Mouse (Mus musculus) lung, embryonic 15.5 days (tissue): ENCODE measurements around the gene Ndufa3. TPM values are rescaled to one million over a fixed set of nuclear protein-coding genes. Genes with fewer than 3 reads are reported as not detected.
"Not testable (repeated sequence)": the region's sequence is repeated elsewhere in the genome, so short reads cannot be mapped to it uniquely, and the experiment has no call there.

Experiments
- ATAC-seq: fragments of 200-750 bp; cut with Nextera tagmentation; 2 replicates; pipeline ENCODE4 v1.8.0; 2017; ENCODE audit warnings: moderate number of reproducible peaks, borderline replicate concordance; ENCODE audit not compliant: low FRiP score, low TSS enrichment; ENCODE audit errors: extremely low read depth
- H3K27ac ChIP-seq: fragments of 300-500 bp; sonication (generic); 2 replicates; pipeline ENCODE4 v1.5.1; 2015; ENCODE audit warnings: moderate library complexity, mild to moderate bottlenecking, inconsistent platforms
- H3K27me3 ChIP-seq: fragments of 300-500 bp; sonication (generic); 2 replicates; pipeline ENCODE4 v1.6.1; 2015; ENCODE audit warnings: inconsistent platforms
- H3K36me3 ChIP-seq: fragments of 300-500 bp; sonication (generic); 2 replicates; pipeline ENCODE4 v1.6.1; 2015; ENCODE audit warnings: inconsistent platforms
- H3K4me1 ChIP-seq: fragments of 300-500 bp; sonication (generic); 2 replicates; pipeline ENCODE4 v1.6.1; 2015; ENCODE audit warnings: inconsistent platforms
- H3K4me2 ChIP-seq: fragments of 300-500 bp; sonication (generic); 2 replicates; pipeline ENCODE4 v1.6.1; 2015; ENCODE audit warnings: inconsistent platforms, mild to moderate bottlenecking, moderate library complexity
- H3K4me3 ChIP-seq: fragments of 300-500 bp; sonication (generic); 2 replicates; pipeline ENCODE4 v1.5.1; 2015; ENCODE audit warnings: mild to moderate bottlenecking, inconsistent platforms
- H3K9ac ChIP-seq: fragments of 300-500 bp; sonication (generic); 2 replicates; pipeline ENCODE4 v1.6.1; 2015; ENCODE audit warnings: inconsistent platforms
- H3K9me3 ChIP-seq: fragments of 300-500 bp; sonication (generic); 2 replicates; pipeline ENCODE4 v1.6.1; 2016; ENCODE audit warnings: inconsistent platforms
- WGBS: fragments of 180-500 bp; shearing (Covaris S2); methylation state at CpG from one replicate; pipeline ENCODE4 v1.1.7; 2015; 5-methylcytosine and 5-hydroxymethylcytosine counted together
- polyA plus RNA-seq: library from polyadenylated mRNA; unstranded; fragments of >200 nt; fragmentation: Nextera tagmentation; extraction: Ambion mirVana; gene quantifications from 2 replicates; pipeline ENCODE4 v1.2.1, GENCODE M21; 2015

Gene Ndufa3
- polyA plus RNA-seq, 1 experiment from 2014 or later = 479 TPM

DNA sequence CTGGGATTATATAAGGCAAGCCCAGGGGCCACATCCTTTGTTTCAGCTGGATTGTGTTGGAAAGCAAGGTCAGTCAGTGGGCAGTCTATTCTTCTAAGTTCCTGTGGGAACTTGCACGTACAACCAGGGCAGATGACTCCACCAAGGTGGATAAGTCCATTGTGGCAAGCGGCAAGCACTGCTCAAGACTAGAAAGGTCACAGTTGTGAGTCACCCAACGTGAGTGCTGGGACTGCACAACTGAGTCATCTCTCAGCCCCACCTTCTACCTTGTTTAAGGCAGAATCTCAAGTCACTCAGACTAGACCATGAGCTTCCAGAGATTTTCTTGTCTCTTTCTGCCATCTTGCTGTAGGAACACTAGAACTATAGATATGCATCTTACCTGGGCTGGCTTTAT lies 26.6 kb upstream of the Ndufa3 start:
- WGBS = 86% methylated on average over 3 of the region's 3 CpGs
- Histone ChIP-seq H3K4me1 (no peaks in the 10 kb centered on the region), H3K27me3 (no peaks in the 10 kb centered on the region), H3K4me3 (no peak overlapping the region), H3K36me3 (no peaks in the 10 kb centered on the region), H3K9ac (no peak overlapping the region), H3K27ac (no peak overlapping the region), H3K9me3 (no peaks in the 10 kb centered on the region), H3K4me2 (no peak overlapping the region)
- ATAC-seq = no peak

DNA sequence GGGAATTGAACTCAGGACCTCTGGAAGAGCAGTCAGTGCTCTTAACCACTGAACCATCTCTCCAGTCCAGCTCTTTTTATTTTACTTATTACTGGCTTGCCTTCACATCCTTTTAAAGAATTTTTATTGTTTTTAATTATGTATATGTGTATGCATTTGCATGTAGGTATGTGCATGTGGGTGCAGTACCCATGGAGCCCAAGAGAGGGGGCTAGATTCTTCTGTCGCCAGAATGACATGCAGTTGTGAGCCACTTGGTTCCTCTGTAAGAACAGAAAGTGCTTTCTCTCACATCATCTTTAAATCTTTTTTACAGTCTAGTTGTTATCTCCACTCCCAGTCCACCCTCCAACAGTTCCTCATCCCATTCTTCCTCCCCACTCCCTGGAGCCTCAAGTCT lies 25.6 kb upstream of the Ndufa3 start:
- no peak overlapping the region for H3K9ac ChIP-seq
- H3K4me3 ChIP-seq = no peak overlapping the region
- no peak overlapping the region for H3K4me2 ChIP-seq
- 79% methylated on average over 1 of the region's 1 CpGs for WGBS
- no peak for ATAC-seq
- H3K27ac ChIP-seq = no peak overlapping the region
- H3K27me3 ChIP-seq = no peaks in the 10 kb centered on the region
- H3K4me1 ChIP-seq = no peaks in the 10 kb centered on the region
- no peaks in the 10 kb centered on the region for H3K36me3 ChIP-seq
- H3K9me3 ChIP-seq = no peaks in the 10 kb centered on the region

DNA sequence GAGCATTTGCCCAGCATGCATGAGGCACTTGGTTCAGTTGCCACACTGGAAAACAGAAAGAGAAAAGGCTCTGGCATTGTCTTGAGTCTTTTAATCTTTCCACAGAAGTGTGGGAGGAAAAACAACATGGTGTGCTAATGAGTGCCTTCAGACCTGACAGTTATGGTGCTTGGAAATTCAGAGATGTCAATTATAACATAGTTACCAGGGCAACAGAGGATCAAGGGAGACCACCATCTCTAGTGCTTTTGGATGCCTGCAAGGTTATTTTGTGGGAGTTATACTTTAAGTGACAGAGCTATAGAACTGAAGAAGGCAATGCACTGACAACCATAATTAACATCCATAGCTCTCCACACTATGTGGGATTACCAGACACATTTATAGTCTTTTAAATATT lies 23.3 kb upstream of the Ndufa3 start:
- no peak overlapping the region for H3K4me3 ChIP-seq
- H3K27ac ChIP-seq = no peak overlapping the region
- ATAC-seq = no peak
- H3K4me1 ChIP-seq = no peaks in the 10 kb centered on the region
- H3K9me3 ChIP-seq = no peaks in the 10 kb centered on the region
- no peaks in the 10 kb centered on the region for H3K36me3 ChIP-seq
- H3K9ac ChIP-seq = no peak overlapping the region
- H3K4me2 ChIP-seq = no peak overlapping the region
- no peaks in the 10 kb centered on the region for H3K27me3 ChIP-seq

DNA sequence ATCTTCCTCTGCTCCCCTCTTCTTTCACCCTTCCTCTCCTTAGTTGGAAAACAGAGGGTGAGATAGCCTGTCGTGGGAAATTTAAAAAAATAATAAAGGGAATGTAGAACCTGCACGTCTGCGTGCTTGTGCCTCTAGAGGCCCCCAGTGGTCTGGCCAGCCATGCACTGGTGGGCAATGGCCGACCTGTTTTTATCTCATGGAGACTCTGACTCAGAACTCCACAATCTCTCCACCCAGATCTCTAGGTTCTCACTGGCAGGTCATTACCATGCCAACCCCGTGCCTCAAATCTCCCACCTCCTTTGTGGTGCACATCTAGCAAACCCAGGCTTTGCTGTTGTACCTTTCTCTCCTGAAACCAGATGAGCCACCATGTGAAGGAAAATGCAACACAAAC lies 22.5 kb upstream of the Ndufa3 start:
- no peaks in the 10 kb centered on the region for H3K4me1 ChIP-seq
- no peak overlapping the region for H3K4me3 ChIP-seq
- WGBS = 23% methylated on average over 5 of the region's 5 CpGs
- H3K27me3 ChIP-seq = no peaks in the 10 kb centered on the region
- H3K9ac ChIP-seq = no peak overlapping the region
- no peaks in the 10 kb centered on the region for H3K9me3 ChIP-seq
- no peak overlapping the region for H3K27ac ChIP-seq
- no peak for ATAC-seq
- no peaks in the 10 kb centered on the region for H3K36me3 ChIP-seq
- peak overlapping the region; percentile 34; the same call in 1 of the 2 replicates for H3K4me2 ChIP-seq

- no peak for ATAC-seq
- H3K4me3 ChIP-seq = no peak overlapping the region
- peak overlapping the region; percentile 34; the same call in 1 of the 2 replicates for H3K4me2 ChIP-seq
- no peaks in the 10 kb centered on the region for H3K4me1 ChIP-seq
- H3K27ac ChIP-seq = no peak overlapping the region
- H3K9ac ChIP-seq = no peak overlapping the region
- H3K27me3 ChIP-seq = no peaks in the 10 kb centered on the region
- H3K9me3 ChIP-seq = no peaks in the 10 kb centered on the region
- WGBS = 11% methylated on average over 9 of the region's 9 CpGs
- H3K36me3 ChIP-seq = no peaks in the 10 kb centered on the region
Measured at GRCm38 (mm10) chr7:3595146-3595545, 22.0 kb upstream of the Ndufa3 start.

GRCm38 (mm10) chr7:3597755-3598154 lies 19.4 kb upstream of the Ndufa3 start:
- ATAC-seq, H3K36me3 ChIP-seq, H3K27me3 ChIP-seq, H3K4me3 ChIP-seq, H3K27ac ChIP-seq, H3K4me2 ChIP-seq, H3K4me1 ChIP-seq, H3K9ac ChIP-seq, H3K9me3 ChIP-seq: not testable (repeated sequence)
- 61% methylated on average over 1 of the region's 1 CpGs for WGBS

GRCm38 (mm10) chr7:3601119-3601518 lies 16.1 kb upstream of the Ndufa3 start:
- no peak overlapping the region for H3K4me2 ChIP-seq
- no peak for ATAC-seq
- no peaks in the 10 kb centered on the region for H3K27me3 ChIP-seq
- no peaks in the 10 kb centered on the region for H3K9me3 ChIP-seq
- no peak overlapping the region for H3K9ac ChIP-seq
- 7% methylated on average over 4 of the region's 4 CpGs for WGBS
- no peak overlapping the region for H3K27ac ChIP-seq
- H3K4me3 ChIP-seq = no peak overlapping the region
- no peaks in the 10 kb centered on the region for H3K36me3 ChIP-seq
- no peaks in the 10 kb centered on the region for H3K4me1 ChIP-seq

DNA sequence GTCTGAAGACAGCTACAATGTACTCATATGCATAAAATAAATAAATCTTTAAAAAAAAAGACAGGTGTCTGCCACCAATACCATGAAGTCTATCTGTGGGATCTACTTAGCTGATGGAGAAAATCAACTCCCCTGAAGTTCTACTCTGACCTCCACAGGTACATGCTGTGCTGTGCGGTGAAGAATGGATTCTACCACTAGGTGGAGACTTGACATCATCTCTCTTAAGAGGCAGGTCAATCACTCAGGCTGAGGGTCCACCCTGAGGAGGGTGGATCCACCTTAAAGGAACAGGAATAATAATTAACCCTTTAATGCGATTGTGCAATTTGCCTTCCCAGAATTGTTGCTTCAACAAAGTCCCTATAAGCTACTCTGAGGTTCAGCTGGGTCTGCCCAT lies 10.4 kb upstream of the Ndufa3 start:
- H3K4me3 ChIP-seq = no peak overlapping the region
- H3K27me3 ChIP-seq = no peaks in the 10 kb centered on the region
- ATAC-seq = 0 out of 2 replicates have a peak, but pooled peaks have one; percentile 42
- no peaks in the 10 kb centered on the region for H3K4me1 ChIP-seq
- WGBS = 11% methylated on average over 2 of the region's 2 CpGs
- H3K4me2 ChIP-seq = no peak overlapping the region
- no peaks in the 10 kb centered on the region for H3K36me3 ChIP-seq
- H3K9ac ChIP-seq = no peak overlapping the region
- no peak overlapping the region for H3K27ac ChIP-seq
- H3K9me3 ChIP-seq = no peaks in the 10 kb centered on the region

GRCm38 (mm10) chr7:3607391-3607790 lies 9.8 kb upstream of the Ndufa3 start:
- H3K4me2 ChIP-seq = no peak overlapping the region
- no peaks in the 10 kb centered on the region for H3K27me3 ChIP-seq
- H3K27ac ChIP-seq = no peak overlapping the region
- no peak overlapping the region for H3K9ac ChIP-seq
- ATAC-seq = no peak
- no peak overlapping the region for H3K4me3 ChIP-seq
- no peaks in the 10 kb centered on the region for H3K36me3 ChIP-seq
- no peaks in the 10 kb centered on the region for H3K9me3 ChIP-seq
- H3K4me1 ChIP-seq = no peaks in the 10 kb centered on the region
- 79% methylated on average over 6 of the region's 6 CpGs for WGBS

- H3K9ac ChIP-seq = no peak overlapping the region
- H3K4me3 ChIP-seq = no peak overlapping the region
- no peaks in the 10 kb centered on the region for H3K9me3 ChIP-seq
- no peaks in the 10 kb centered on the region for H3K36me3 ChIP-seq
- H3K27ac ChIP-seq = no peak overlapping the region
- no peaks in the 10 kb centered on the region for H3K4me1 ChIP-seq
- 82% methylated on average over 3 of the region's 3 CpGs for WGBS
- ATAC-seq = no peak
- H3K4me2 ChIP-seq = no peak overlapping the region
- no peaks in the 10 kb centered on the region for H3K27me3 ChIP-seq
Measured at GRCm38 (mm10) chr7:3608668-3609067, 8.5 kb upstream of the Ndufa3 start.

GRCm38 (mm10) chr7:3609082-3609481 lies 8.1 kb upstream of the Ndufa3 start:
- no peaks in the 10 kb centered on the region for H3K27me3 ChIP-seq
- no peak for ATAC-seq
- H3K4me1 ChIP-seq = no peaks in the 10 kb centered on the region
- no peak overlapping the region for H3K4me3 ChIP-seq
- H3K27ac ChIP-seq = no peak overlapping the region
- H3K36me3 ChIP-seq = no peaks in the 10 kb centered on the region
- 57% methylated on average over 3 of the region's 3 CpGs for WGBS
- H3K9ac ChIP-seq = no peak overlapping the region
- no peak overlapping the region for H3K4me2 ChIP-seq
- no peaks in the 10 kb centered on the region for H3K9me3 ChIP-seq

DNA sequence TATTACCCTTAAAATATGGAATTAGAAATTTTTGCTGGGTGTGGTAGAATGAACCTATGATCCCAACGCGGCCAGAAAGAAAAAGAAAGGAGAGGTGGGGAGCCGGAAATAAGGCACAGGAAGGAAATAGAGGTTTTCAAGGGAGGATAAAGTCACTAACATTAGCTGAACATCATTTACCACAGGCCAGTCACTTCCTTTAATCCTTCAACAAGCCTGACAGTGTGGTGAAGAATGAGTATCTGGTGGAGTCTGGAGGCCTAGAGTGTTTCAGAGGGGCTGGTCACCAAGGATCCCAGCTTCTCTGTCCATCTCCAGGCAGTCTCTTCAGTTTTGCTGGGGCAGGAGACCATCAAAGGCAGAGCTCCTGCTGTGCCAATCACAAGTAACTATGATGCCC lies 6.7 kb upstream of the Ndufa3 start:
- H3K9me3 ChIP-seq = no peaks in the 10 kb centered on the region
- H3K36me3 ChIP-seq = no peaks in the 10 kb centered on the region
- no peak overlapping the region for H3K4me2 ChIP-seq
- no peak overlapping the region for H3K4me3 ChIP-seq
- no peak for ATAC-seq
- no peaks in the 10 kb centered on the region for H3K27me3 ChIP-seq
- H3K4me1 ChIP-seq = no peaks in the 10 kb centered on the region
- H3K27ac ChIP-seq = no peak overlapping the region
- H3K9ac ChIP-seq = no peak overlapping the region
- 77% methylated on average over 3 of the region's 3 CpGs for WGBS

DNA sequence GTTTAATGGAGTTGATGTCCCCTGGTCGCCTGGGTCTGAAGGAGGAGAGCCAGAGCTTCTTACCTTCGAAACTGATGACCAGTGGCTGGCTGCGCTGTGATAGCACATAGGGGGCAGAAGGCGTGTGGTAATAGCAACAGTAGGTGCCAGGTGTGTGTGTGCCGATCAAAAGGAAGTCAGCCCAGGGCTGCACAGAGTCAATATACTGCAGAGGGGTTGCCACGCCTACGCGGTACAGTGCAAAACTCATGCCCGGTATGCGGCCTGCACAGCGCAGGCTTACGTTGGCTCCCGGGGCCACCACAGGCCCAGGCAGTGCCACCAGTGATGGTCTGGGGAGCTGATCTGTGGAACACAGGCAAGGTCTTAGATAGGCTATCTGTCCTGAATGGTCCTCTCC lies 6.2 kb upstream of the Ndufa3 start:
- Histone ChIP-seq H3K27me3 (no peaks in the 10 kb centered on the region), H3K4me1 (no peaks in the 10 kb centered on the region), H3K9ac (no peak overlapping the region), H3K27ac (no peak overlapping the region), H3K9me3 (no peaks in the 10 kb centered on the region), H3K4me2 (no peak overlapping the region), H3K36me3 (no peaks in the 10 kb centered on the region), H3K4me3 (no peak overlapping the region)
- 83% methylated on average over 13 of the region's 13 CpGs for WGBS
- ATAC-seq = no peak
